Mouse (Mus musculus) kidney, embryonic 16.5 days (tissue): ENCODE data around the gene 2410004B18Rik. TPM values are rescaled to one million over a fixed set of nuclear protein-coding genes. Genes with fewer than 3 reads are reported as not detected.
A peak's percentile ranks its signal among the peaks of the same experiment; 100 is the strongest.

ENCODE experiments used
- ATAC-seq: fragments of 200-750 bp; cut with Nextera tagmentation; 2 replicates; pipeline ENCODE4 v1.8.0; 2017; ENCODE audit warnings: moderate TSS enrichment; ENCODE audit not compliant: low FRiP score, low TSS enrichment
- H3K27ac ChIP-seq: fragments of 300-500 bp; sonication (generic); 2 replicates; pipeline ENCODE4 v1.5.1; 2014; ENCODE audit warnings: low read length
- H3K27me3 ChIP-seq: fragments of 300-500 bp; sonication (generic); 2 replicates; pipeline ENCODE4 v1.6.1; 2014; ENCODE audit warnings: low read length, control low read depth, mixed read lengths; ENCODE audit not compliant: insufficient read depth
- H3K36me3 ChIP-seq: fragments of 300-500 bp; sonication (generic); 2 replicates; pipeline ENCODE4 v1.6.1; 2014; ENCODE audit warnings: low read length, control low read depth, mixed read lengths; ENCODE audit not compliant: insufficient read depth
- H3K4me1 ChIP-seq: fragments of 300-500 bp; sonication (generic); 2 replicates; pipeline ENCODE4 v1.6.1; 2014; ENCODE audit warnings: low read length, control low read depth, mixed read lengths; ENCODE audit not compliant: insufficient read depth
- H3K4me2 ChIP-seq: fragments of 300-500 bp; sonication (generic); replicated peaks from 2 replicates; pipeline ENCODE4 v1.6.1; 2014; ENCODE audit warnings: low read depth, low read length
- H3K4me3 ChIP-seq: fragments of 300-500 bp; sonication (generic); 2 replicates; pipeline ENCODE4 v1.5.1; 2014; ENCODE audit warnings: mild to moderate bottlenecking, low read length
- H3K9ac ChIP-seq: fragments of 300-500 bp; sonication (generic); replicated peaks from 2 replicates; pipeline ENCODE4 v1.6.1; 2014; ENCODE audit warnings: low read length
- H3K9me3 ChIP-seq: fragments of 300-500 bp; sonication (generic); 2 replicates; pipeline ENCODE4 v1.6.1; 2016; ENCODE audit warnings: low read length, control low read depth
- WGBS: fragments of 180-500 bp; shearing (Covaris S2); extraction: QIAGEN DNeasy Blood & Tissue Kit; methylation state at CpG from one replicate; pipeline ENCODE4 v1.1.7; 2014; 5-methylcytosine and 5-hydroxymethylcytosine counted together
- polyA plus RNA-seq: library from polyadenylated mRNA; unstranded; fragments of >200 nt; fragmentation: Nextera tagmentation; extraction: Ambion mirVana; gene quantifications from 2 replicates; pipeline ENCODE4 v1.2.1, GENCODE M21; 2015

Gene 2410004B18Rik
- 46.0 and 51.9 TPM in 2 replicates for polyA plus RNA-seq

- no peaks in the 10 kb centered on the region for H3K27me3 ChIP-seq
- peak within 1 kb of the TSS; percentile 67 for H3K4me2 ChIP-seq
- H3K9me3 ChIP-seq = no peaks in the 10 kb centered on the region
- H3K4me3 ChIP-seq = peak within 1 kb of the TSS; percentile 96
- peak within 1 kb of the TSS; percentile 89 for H3K9ac ChIP-seq
- peaks cover 29% of the 10 kb centered on the region for H3K4me1 ChIP-seq
- WGBS = 1% methylated on average over 65 of the region's 70 CpGs
- H3K27ac ChIP-seq = peak within 1 kb of the TSS; percentile 54; the same call in 1 of the 2 replicates
- H3K36me3 ChIP-seq = peaks cover 18% of the 10 kb centered on the region
- peak; percentile 93 for ATAC-seq
Measured at GRCm38 (mm10) chr3:145937505-145938404, at the start of gene 2410004B18Rik. Gene 2410004B18Rik (plus strand): TSS chr3:145938014.

- Histone ChIP-seq H3K9ac (no peak overlapping the region), H3K36me3 (peaks cover 6% of the 10 kb centered on the region), H3K4me3 (no peak overlapping the region), H3K27ac (no peak overlapping the region), H3K4me1 (peaks cover 11% of the 10 kb centered on the region), H3K9me3 (no peaks in the 10 kb centered on the region), H3K4me2 (no peak overlapping the region), H3K27me3 (no peaks in the 10 kb centered on the region)
- no peak for ATAC-seq
- whole genome bisulfite sequencing = 86% methylated on average over 18 of the region's 18 CpGs
Measured at GRCm38 (mm10) chr3:145890346-145891132, 47.3 kb upstream of the 2410004B18Rik start.

GRCm38 (mm10) chr3:145892451-145892850, 45.4 kb upstream of the 2410004B18Rik start:
- no peak for ATAC-seq
- 67% methylated on average over 3 of the region's 3 CpGs for WGBS

DNA sequence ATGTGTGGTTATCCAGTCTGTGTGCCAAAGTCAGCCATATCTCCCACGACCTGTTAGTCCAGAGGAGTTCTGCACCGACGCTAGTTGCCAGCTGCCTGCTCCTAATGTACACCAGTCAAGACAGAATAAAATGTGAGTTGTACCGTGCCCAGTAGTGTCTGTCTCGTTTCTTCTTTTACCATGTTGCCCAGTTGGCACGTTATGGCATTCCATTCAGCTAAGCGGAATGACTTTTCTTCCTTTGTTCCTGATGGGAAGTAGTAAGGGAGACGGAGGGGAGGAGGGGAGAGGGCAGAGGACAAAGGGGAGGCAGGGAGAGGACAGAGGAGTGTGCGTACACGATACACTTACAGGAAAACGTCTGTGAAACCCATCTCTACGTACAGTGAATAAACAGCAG, 43.7 kb upstream of the 2410004B18Rik start:
- ATAC-seq = no peak
- Histone ChIP-seq H3K4me3 (no peak overlapping the region), H3K27me3 (no peaks in the 10 kb centered on the region), H3K36me3 (peaks cover 6% of the 10 kb centered on the region), H3K4me1 (0 out of 2 replicates have a peak, but pooled peaks cover under 1% of the 10 kb centered on the region), H3K9me3 (no peaks in the 10 kb centered on the region), H3K4me2 (no peak overlapping the region), H3K9ac (no peak overlapping the region), H3K27ac (no peak overlapping the region)
- 61% methylated on average over 12 of the region's 12 CpGs for WGBS

More at GRCm38 (mm10) chr3:145892451-145892850, 45.4 kb upstream of the 2410004B18Rik start:
- H3K4me2 ChIP-seq = no peak overlapping the region
- no peak overlapping the region for H3K9ac ChIP-seq
- H3K9me3 ChIP-seq = no peaks in the 10 kb centered on the region
- H3K27ac ChIP-seq = no peak overlapping the region
- H3K4me1 ChIP-seq = no peaks in the 10 kb centered on the region
- H3K4me3 ChIP-seq = no peak overlapping the region
- peaks cover 6% of the 10 kb centered on the region for H3K36me3 ChIP-seq
- H3K27me3 ChIP-seq = no peaks in the 10 kb centered on the region

DNA sequence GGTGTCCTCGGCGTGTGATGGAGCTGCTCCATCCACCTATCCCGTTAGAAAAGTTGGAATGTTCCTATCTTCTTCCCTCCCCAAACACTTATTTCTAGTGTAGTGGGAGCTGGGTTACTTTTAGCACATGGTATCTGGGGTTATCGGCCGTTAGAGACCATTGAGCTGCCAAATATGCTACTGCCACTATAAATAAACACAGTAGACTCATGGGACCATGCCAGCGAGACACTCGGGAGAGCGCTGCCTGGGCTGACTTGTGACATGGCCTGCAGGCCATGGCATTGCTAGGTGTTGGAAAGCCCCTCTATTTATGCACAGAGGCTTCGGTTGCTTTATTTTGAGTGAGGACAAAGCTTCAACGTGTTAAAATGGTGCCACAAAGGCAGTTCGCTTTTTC, 40.1 kb upstream of the 2410004B18Rik start:
- no peaks in the 10 kb centered on the region for H3K36me3 ChIP-seq
- 0 out of 2 replicates have a peak, but pooled peaks cover 3% of the 10 kb centered on the region for H3K4me1 ChIP-seq
- no peak overlapping the region for H3K27ac ChIP-seq
- WGBS = 74% methylated on average over 11 of the region's 11 CpGs
- H3K9me3 ChIP-seq = no peaks in the 10 kb centered on the region
- no peak overlapping the region for H3K9ac ChIP-seq
- no peak for ATAC-seq
- H3K27me3 ChIP-seq = no peaks in the 10 kb centered on the region
- H3K4me2 ChIP-seq = no peak overlapping the region
- no peak overlapping the region for H3K4me3 ChIP-seq

- WGBS = 81% methylated on average over 8 of the region's 8 CpGs
- Histone ChIP-seq H3K27ac (no peak overlapping the region), H3K36me3 (no peaks in the 10 kb centered on the region), H3K27me3 (no peaks in the 10 kb centered on the region), H3K9ac (no peak overlapping the region), H3K4me2 (no peak overlapping the region), H3K9me3 (no peaks in the 10 kb centered on the region), H3K4me1 (0 out of 2 replicates have a peak, but pooled peaks cover 3% of the 10 kb centered on the region), H3K4me3 (no peak overlapping the region)
- ATAC-seq = peak; percentile 33; the same call in 1 of the 2 replicates
Measured at GRCm38 (mm10) chr3:145899832-145900231, 38.0 kb upstream of the 2410004B18Rik start.

GRCm38 (mm10) chr3:145903530-145903929, 34.3 kb upstream of the 2410004B18Rik start:
- H3K4me1 ChIP-seq = peaks cover 3% of the 10 kb centered on the region; the same call in 1 of the 2 replicates
- no peaks in the 10 kb centered on the region for H3K27me3 ChIP-seq
- H3K4me2 ChIP-seq = no peak overlapping the region
- H3K4me3 ChIP-seq = no peak overlapping the region
- no peaks in the 10 kb centered on the region for H3K36me3 ChIP-seq
- H3K9me3 ChIP-seq = no peaks in the 10 kb centered on the region
- 94% methylated on average over 8 of the region's 8 CpGs for WGBS
- no peak overlapping the region for H3K9ac ChIP-seq
- ATAC-seq = no peak
- H3K27ac ChIP-seq = no peak overlapping the region

DNA sequence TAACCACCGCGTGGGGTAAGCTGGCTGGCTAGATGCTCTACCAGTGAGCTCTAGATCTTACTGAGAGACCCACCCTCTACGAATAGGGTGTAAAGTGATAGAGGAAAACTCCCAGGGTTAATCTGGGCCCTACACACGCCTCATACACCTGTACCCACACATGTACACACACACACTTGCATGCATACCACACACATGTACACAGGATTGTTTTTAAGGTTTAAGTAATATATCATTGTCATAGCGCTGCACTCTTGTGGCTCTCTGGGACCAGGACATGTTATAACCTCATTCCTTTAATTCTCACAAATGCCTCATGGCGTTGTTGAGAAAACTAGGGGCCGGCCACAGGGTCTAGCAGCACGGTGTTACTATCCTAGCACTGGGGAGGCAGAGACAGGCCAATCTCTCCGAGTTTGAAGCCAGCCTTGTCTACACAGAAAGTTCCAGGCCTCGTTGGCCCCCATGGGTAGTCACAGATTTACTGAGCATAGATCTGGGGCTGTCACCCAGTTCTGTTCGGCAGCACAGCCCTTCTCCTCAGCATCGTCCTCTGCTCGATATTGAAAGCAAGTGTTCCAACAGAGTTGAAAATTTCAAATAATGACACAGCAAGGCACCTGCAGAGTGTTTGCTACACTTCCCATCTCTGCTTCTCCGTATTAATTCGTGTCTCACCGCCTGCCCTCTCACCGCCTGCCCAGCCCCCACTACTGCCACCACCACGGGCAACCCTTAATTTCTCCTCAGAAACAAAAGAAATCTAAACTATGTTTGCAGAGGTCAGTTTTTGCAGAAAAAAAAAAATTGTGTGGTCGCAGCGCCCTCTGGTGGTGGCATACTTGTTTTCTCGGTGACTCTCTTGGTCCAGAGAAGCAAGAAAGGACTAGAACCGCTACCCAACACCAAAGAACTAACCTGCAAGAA, 32.7 kb upstream of the 2410004B18Rik start:
- no peaks in the 10 kb centered on the region; the same call in 1 of the 2 replicates for H3K4me1 ChIP-seq
- no peak overlapping the region for H3K9ac ChIP-seq
- H3K4me3 ChIP-seq = no peak overlapping the region
- ATAC-seq = peak; percentile 50; the same call in 1 of the 2 replicates
- WGBS = 58% methylated on average over 22 of the region's 22 CpGs
- H3K27me3 ChIP-seq = no peaks in the 10 kb centered on the region
- peak overlapping the region; percentile 35; the same call in 1 of the 2 replicates for H3K4me2 ChIP-seq
- H3K27ac ChIP-seq = no peak overlapping the region
- H3K36me3 ChIP-seq = no peaks in the 10 kb centered on the region
- no peaks in the 10 kb centered on the region for H3K9me3 ChIP-seq

DNA sequence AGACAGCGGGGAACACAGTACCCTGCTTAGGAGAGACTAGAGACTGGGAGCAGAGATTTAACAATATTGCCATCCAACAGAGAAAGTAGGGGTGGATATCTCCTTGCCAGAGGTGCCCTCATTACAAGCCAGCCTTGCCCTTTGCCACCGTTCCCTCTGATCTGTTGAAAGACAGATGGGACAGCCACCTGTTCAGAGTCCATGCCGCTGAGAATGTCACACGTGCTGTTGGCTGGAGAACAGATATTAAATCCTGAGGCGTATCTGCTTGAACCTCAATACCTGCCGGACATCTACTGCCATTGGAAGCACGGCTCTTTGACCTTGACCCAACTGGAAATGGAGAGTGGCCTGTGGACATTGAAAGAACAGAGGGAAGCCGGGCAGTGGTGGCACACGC, 31.2 kb upstream of the 2410004B18Rik start:
- no peaks in the 10 kb centered on the region; the same call in 1 of the 2 replicates for H3K4me1 ChIP-seq
- H3K4me3 ChIP-seq = no peak overlapping the region
- H3K27me3 ChIP-seq = no peaks in the 10 kb centered on the region
- no peak overlapping the region for H3K4me2 ChIP-seq
- H3K27ac ChIP-seq = no peak overlapping the region
- H3K9ac ChIP-seq = no peak overlapping the region
- WGBS = 86% methylated on average over 9 of the region's 9 CpGs
- ATAC-seq = no peak
- no peaks in the 10 kb centered on the region for H3K36me3 ChIP-seq
- no peaks in the 10 kb centered on the region for H3K9me3 ChIP-seq
